Mouse (Mus musculus) urinary bladder, adult 18-20 months (tissue): ENCODE measurements around the gene Defa34.
"Not testable (repeated sequence)": the region's sequence is repeated elsewhere in the genome, so short reads cannot be mapped to it uniquely, and the experiment has no call there.

Experiments used
- DNase-seq, 2 experiments: peaks; one replicate each; pipeline ENCODE4 v3.0.0; 2022; ENCODE audit warnings: low spot score in 2 of 2, mixed read lengths in 2 of 2

Defa34 gene

DNA sequence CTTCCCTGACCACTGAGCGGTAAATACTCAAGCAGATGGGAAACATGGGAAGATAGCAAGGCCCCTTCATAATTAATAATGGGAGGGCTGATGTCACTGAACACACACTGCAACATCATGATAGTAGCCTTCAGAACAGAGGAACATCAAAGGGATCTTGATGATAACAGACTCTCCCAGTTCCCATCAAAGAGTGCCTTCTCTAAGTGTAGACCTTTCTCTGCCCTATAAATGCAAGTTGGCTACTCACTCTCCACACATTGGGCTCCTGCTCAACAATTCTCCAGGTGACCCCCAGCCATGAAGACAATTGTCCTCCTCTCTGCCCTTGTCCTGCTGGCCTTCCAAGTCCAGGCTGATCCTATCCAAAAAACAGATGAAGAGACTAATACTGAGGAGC is at the start of gene Defa34:
Defa34 (plus strand) TSS at position 301 of the 400 bp plus-strand sequence.
- not testable (repeated sequence) for DNase-seq

GRCm38 (mm10) chr8:21617883-21618282 is 47.7 kb upstream of the Defa34 start, which contains the start of gene Defa26:
Gene Defa26 (plus strand): TSS chr8:21618183.
- not testable (repeated sequence) for DNase-seq

DNA sequence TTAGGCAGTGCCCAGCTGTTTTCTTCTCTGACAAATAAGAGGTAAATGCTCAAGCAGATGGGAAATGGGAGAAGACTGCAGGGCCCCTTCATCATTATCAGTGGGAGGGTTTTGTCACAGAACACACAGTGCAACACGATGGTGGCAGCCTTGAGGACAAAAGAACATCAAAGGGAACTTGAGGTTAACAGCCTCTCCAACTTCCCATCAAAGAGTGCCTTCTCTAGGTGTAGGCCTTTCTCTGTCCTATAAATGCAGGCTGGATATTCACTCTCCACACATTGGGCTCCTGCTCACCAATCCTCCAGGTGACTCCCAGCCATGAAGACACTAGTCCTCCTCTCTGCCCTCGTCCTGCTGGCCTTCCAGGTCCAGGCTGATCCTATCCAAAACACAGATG is 10.1 kb upstream of the Defa34 start, which contains the start of gene Defa17:
Defa17 (plus strand) TSS at position 301 of the 400 bp plus-strand sequence.
- DNase-seq: not testable (repeated sequence)

GRCm38 (mm10) chr8:21703545-21703944 is 37.9 kb downstream of the Defa34 start, which contains the start of gene AY761184:
Gene AY761184 (minus strand): TSS chr8:21703645.
- DNase-seq: not testable (repeated sequence)
